Mouse (Mus musculus) gastrocnemius, postnatal 10 days (tissue): ENCODE results near the gene Rbm24. TPM values are rescaled to one million over a fixed set of nuclear protein-coding genes. Genes with fewer than 3 reads are reported as not detected.

Experiments
- DNase-seq: peaks from one replicate; pipeline ENCODE4 v3.0.0; 2021; ENCODE audit warnings: mixed read lengths
- long read RNA-seq, 2 experiments: library from polyadenylated mRNA; stranded (forward); transcript quantifications; one replicate each; pipeline ENCODE4 v2.0.0; 2021
- total RNA-seq, 2 experiments: library from RNA; stranded (reverse); gene quantifications; 2 replicates each; pipeline ENCODE4 v1.2.3; 2021

Gene Rbm24
- total RNA-seq, result 100 to 1,000 TPM; 170 to 193 TPM
- long read RNA-seq, experiment 1, transcript Rbm24-201 (4 exons, 3,086 nt), result major isoform, 256 of 325 reads
- long read RNA-seq, experiment 1, partial matches to known transcripts, result 2 of 325 reads
- long read RNA-seq, experiment 1, other reads (novel, unspliced or antisense), result 61 of 325 reads
- long read RNA-seq, experiment 2, transcript Rbm24-201 (4 exons, 3,086 nt), result major isoform, 271 of 333 reads
- long read RNA-seq, experiment 2, partial matches to known transcripts, result 6 of 333 reads
- long read RNA-seq, experiment 2, other reads (novel, unspliced or antisense), result 52 of 333 reads

GRCm38 (mm10) chr13:46418141-46418601 is at the start of gene Rbm24:
Rbm24 (plus strand) TSS chr13:46418434.
- DNase-seq, result peak; percentile 81

GRCm38 (mm10) chr13:46372884-46373283 is 45.4 kb upstream of the Rbm24 start:
- no peak for DNase-seq

- DNase-seq, result no peak
Measured at GRCm38 (mm10) chr13:46375371-46375770, 42.9 kb upstream of the Rbm24 start.

- no peak for DNase-seq
Measured at GRCm38 (mm10) chr13:46387396-46387795, 30.8 kb upstream of the Rbm24 start.

GRCm38 (mm10) chr13:46391654-46392053 is 26.6 kb upstream of the Rbm24 start:
- no peak for DNase-seq

- no peak for DNase-seq
Measured at GRCm38 (mm10) chr13:46392893-46393292, 25.3 kb upstream of the Rbm24 start.

- no peak for DNase-seq
Measured at GRCm38 (mm10) chr13:46393936-46394335, 24.3 kb upstream of the Rbm24 start.

GRCm38 (mm10) chr13:46397235-46397634 is 21.0 kb upstream of the Rbm24 start:
- DNase-seq, result no peak

- no peak for DNase-seq
Measured at GRCm38 (mm10) chr13:46407151-46407550, 11.1 kb upstream of the Rbm24 start.

- DNase-seq, result no peak
Measured at GRCm38 (mm10) chr13:46412247-46412646, 6.0 kb upstream of the Rbm24 start.

- DNase-seq, result no peak
Measured at GRCm38 (mm10) chr13:46413588-46413987, 4.6 kb upstream of the Rbm24 start.

- no peak for DNase-seq
Measured at GRCm38 (mm10) chr13:46414050-46414449, 4.2 kb upstream of the Rbm24 start.

- no peak for DNase-seq
Measured at GRCm38 (mm10) chr13:46416021-46416420, 2.2 kb upstream of the Rbm24 start.

- no peak for DNase-seq
Measured at GRCm38 (mm10) chr13:46417594-46417993, 640 bp upstream of the Rbm24 start.

GRCm38 (mm10) chr13:46418731-46419545 is 704 bp downstream of the Rbm24 start:
- DNase-seq, result peak; percentile 27

GRCm38 (mm10) chr13:46419648-46420047 is 1.4 kb downstream of the Rbm24 start:
- DNase-seq, result no peak

GRCm38 (mm10) chr13:46420095-46420494 is 1.9 kb downstream of the Rbm24 start:
- DNase-seq, result no peak

GRCm38 (mm10) chr13:46423805-46424204 is 5.6 kb downstream of the Rbm24 start:
- DNase-seq, result no peak

- no peak for DNase-seq
Measured at GRCm38 (mm10) chr13:46424376-46424775, 6.1 kb downstream of the Rbm24 start.

GRCm38 (mm10) chr13:46426651-46427269 is 8.5 kb downstream of the Rbm24 start:
- DNase-seq, result no peak

- no peak for DNase-seq
Measured at GRCm38 (mm10) chr13:46428964-46429363, 10.7 kb downstream of the Rbm24 start.

- no peak for DNase-seq
Measured at GRCm38 (mm10) chr13:46429866-46430265, 11.6 kb downstream of the Rbm24 start.
